Mouse (Mus musculus): ENCODE measurements around the gene Vsir. TPM values are rescaled to one million over a fixed set of nuclear protein-coding genes. Genes with fewer than 3 reads are reported as not detected.

Vsir gene
- polyA plus RNA-seq, 1 experiment from 2014 or later: 1.7 TPM

DNA sequence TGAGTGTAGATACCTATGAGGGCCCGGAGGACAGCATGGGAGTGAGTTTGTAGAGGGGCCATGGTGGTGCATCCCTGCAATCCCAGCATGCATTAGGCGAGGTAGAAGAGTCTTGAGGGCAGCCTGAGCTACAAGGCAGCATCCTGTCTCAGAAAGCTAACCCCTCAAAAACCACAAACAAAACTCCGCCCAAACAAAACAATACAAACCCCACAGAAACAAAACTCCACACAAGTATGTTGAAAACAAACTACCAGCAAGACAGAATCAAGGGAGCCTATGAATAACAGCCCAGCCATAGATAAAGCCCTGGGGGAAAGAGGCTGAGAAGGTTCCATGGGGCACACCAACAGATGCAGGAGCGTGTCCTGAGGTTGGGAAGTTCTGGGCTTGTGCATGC is 595 bp upstream of the Vsir start:
- ATAC-seq (ENCODE audit: low FRiP score, low read depth): no peak
- Histone ChIP-seq H3K27me3 (peaks cover 32% of the 10 kb centered on the region), H3K9ac (replicated peaks) (no peak overlapping the region), H3K4me2 (replicated peaks) (peak overlapping the region; percentile 48; the same call in 1 of the 2 replicates), H3K36me3 (no peaks in the 10 kb centered on the region), H3K27ac (replicated peaks) (no peak overlapping the region), H3K4me1 (peaks cover 23% of the 10 kb centered on the region), H3K4me3 (no peak overlapping the region), H3K9me3 (no peaks in the 10 kb centered on the region)
- 85% methylated on average over 4 of the region's 4 CpGs for WGBS

DNA sequence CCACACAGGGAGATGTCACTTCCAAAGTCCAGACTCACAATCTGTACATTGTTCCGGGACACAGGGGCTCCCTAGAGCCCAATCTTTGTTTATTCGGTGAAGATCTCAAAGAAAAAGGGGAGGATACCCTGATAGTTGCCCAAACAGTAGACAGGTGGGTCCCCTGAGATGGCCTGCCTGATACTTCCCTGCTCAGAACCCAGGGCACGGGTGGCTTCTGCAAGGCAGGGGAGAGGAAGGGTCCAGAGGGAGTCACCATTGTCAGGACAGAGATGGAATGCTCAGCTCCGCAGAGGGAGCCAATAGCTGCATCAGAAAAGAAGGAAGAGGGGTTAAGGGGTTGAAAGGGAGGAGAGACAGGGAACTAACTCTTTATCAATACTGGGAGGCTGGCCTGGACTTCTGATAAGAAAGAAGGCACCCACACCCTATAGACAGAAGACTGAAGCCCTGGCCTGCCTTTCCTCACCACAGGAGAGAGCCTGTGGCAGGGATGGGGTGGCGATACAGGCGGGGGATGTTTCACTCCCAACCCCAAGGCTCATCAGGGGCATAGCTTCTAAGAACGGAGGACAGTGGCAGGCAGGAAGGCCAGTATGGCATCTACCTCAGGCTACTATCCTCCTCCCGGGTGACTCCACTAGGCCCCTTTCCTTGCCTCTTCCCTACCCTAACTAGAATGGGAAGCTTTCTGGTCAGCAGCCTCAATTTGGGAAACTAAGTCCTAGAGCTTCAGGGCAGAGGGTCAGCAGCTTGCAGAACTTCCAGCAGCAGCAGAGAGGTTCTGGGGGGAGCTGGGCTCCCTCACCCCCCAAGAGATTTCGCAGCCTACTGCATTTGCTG is 1.3 kb downstream of the Vsir start:
- Histone ChIP-seq H3K9ac (replicated peaks) (no peak overlapping the region), H3K9me3 (no peaks in the 10 kb centered on the region), H3K4me1 (peaks cover 35% of the 10 kb centered on the region), H3K27me3 (peaks cover 32% of the 10 kb centered on the region), H3K27ac (replicated peaks) (no peak overlapping the region), H3K36me3 (no peaks in the 10 kb centered on the region), H3K4me3 (no peak overlapping the region), H3K4me2 (replicated peaks) (no peak overlapping the region)
- ATAC-seq (ENCODE audit: low FRiP score, low read depth): no peak
- WGBS: 36% methylated on average over 9 of the region's 9 CpGs

DNA sequence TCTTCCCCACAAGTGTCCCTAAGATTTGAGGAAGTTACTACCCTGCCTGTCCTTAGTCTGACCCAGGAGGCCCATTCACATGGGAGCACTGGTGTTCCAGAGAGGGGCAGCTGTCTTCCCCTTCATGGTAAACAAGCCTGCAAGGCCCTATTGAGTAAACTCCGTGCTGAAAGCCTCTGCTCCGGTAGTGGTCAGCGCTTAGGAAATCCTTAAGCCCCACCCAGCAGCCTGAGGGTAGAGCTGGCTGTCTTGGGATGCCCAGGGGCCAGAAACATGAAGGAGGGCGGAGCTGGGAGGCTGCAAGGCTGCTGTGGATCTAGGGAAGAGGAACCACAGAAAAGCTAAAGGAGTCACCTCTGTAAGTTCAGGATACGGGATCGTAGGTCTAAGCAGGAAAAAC is 2.4 kb downstream of the Vsir start:
- no peak for ATAC-seq (ENCODE audit: low FRiP score, low read depth)
- 36% methylated on average over 6 of the region's 6 CpGs for WGBS
- Histone ChIP-seq H3K27ac (replicated peaks) (no peak overlapping the region), H3K27me3 (peaks cover 32% of the 10 kb centered on the region), H3K36me3 (no peaks in the 10 kb centered on the region), H3K4me3 (no peak overlapping the region), H3K4me1 (peaks cover 35% of the 10 kb centered on the region), H3K9ac (replicated peaks) (no peak overlapping the region), H3K4me2 (replicated peaks) (no peak overlapping the region), H3K9me3 (no peaks in the 10 kb centered on the region)

DNA sequence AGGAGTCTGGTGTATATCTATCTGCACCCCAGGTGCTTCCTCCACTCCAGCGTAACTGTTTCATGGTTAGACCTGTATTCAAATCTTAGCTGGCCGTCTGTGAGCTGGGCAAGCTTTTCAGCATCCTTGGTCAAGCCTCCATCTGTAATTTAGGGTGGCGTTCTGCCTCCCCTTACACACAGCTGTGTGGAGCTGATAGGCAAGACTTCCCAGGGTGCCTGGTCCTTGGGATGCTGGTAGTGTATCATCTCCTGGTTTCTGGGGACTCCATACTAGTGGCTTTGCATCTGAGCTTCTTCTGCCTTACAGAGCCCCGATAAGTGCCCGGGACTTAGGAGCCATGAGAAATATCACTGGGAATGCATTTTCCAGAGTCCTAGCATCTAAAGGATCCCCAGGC is 3.0 kb downstream of the Vsir start:
- Histone ChIP-seq H3K4me2 (replicated peaks) (no peak overlapping the region), H3K27ac (replicated peaks) (no peak overlapping the region), H3K9me3 (no peaks in the 10 kb centered on the region), H3K27me3 (peaks cover 32% of the 10 kb centered on the region), H3K4me1 (peaks cover 35% of the 10 kb centered on the region), H3K36me3 (no peaks in the 10 kb centered on the region), H3K9ac (replicated peaks) (no peak overlapping the region), H3K4me3 (no peak overlapping the region)
- ATAC-seq (ENCODE audit: low FRiP score, low read depth): no peak
- WGBS: 90% methylated on average over 5 of the region's 5 CpGs

DNA sequence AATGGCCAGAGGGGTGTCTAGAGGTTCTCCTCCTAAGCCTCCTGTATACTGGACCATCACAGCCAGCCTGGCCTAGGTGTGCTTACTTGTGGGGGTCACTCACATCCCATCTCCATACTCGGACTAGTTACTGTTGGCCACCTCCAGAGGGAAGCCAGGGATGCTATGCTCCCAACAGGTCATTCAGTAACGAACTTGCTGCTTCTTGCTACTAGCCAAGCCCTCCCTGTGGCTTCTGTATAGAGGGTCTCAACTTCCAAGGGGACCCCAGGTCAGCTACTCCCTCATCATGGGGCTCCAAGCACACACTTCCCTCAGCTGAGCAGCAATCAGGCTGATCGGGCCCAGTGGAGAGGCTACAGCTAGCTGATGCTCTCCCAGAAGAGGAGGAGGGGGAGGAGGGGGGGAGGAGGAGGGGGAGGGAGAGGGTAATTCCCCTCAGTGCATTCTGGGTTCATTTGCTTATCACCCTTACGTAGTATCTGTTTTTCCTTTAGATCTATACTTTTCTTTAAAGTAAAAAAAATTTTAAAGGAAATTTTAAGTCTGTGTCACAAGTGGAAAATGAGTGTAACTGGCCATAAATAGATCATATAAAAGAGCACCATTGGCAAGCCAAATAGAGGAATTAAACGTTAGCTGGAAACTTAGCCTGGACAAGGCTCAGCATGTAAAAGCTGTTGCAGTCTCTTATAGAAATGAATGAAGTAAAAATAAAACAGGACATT is 3.6 kb downstream of the Vsir start:
- Histone ChIP-seq H3K27ac (replicated peaks) (no peak overlapping the region), H3K27me3 (peaks cover 32% of the 10 kb centered on the region), H3K36me3 (no peaks in the 10 kb centered on the region), H3K9me3 (no peaks in the 10 kb centered on the region), H3K4me1 (peaks cover 32% of the 10 kb centered on the region), H3K4me3 (no peak overlapping the region), H3K9ac (replicated peaks) (no peak overlapping the region), H3K4me2 (replicated peaks) (0 out of 2 replicates have a peak overlapping the region, but pooled peaks have one; percentile 1)
- 43% methylated on average over 5 of the region's 5 CpGs for WGBS
- no peak for ATAC-seq (ENCODE audit: low FRiP score, low read depth)

DNA sequence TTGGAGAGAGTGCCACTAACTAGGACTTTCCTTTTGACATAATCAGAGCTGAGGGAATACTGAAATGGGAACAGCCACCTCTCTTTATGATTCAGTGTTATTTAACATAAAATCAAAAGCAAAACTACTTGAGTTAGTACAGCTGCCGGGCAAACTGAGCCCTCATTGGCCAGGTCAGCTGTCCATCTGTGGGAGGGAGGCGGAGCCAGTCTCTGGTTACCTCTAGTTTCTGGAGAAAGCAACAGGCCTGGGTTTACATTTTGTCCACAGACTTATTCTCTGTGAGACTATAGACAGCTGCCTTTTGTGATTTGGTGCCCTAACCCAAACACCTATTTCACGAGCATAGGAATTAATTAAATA is 4.1 kb downstream of the Vsir start:
- 56% methylated on average over 3 of the region's 3 CpGs for WGBS
- peak; percentile 25; the same call in 1 of the 2 replicates for ATAC-seq (ENCODE audit: low FRiP score, low read depth)
- peaks cover 32% of the 10 kb centered on the region for H3K4me1 ChIP-seq
- no peaks in the 10 kb centered on the region for H3K36me3 ChIP-seq
- H3K27ac ChIP-seq (replicated peaks): no peak overlapping the region
- H3K9ac ChIP-seq (replicated peaks): no peak overlapping the region
- no peak overlapping the region for H3K4me3 ChIP-seq
- H3K9me3 ChIP-seq: no peaks in the 10 kb centered on the region
- peaks cover 31% of the 10 kb centered on the region for H3K27me3 ChIP-seq
- 0 out of 2 replicates have a peak overlapping the region, but pooled peaks have one; percentile 1 for H3K4me2 ChIP-seq (replicated peaks)

DNA sequence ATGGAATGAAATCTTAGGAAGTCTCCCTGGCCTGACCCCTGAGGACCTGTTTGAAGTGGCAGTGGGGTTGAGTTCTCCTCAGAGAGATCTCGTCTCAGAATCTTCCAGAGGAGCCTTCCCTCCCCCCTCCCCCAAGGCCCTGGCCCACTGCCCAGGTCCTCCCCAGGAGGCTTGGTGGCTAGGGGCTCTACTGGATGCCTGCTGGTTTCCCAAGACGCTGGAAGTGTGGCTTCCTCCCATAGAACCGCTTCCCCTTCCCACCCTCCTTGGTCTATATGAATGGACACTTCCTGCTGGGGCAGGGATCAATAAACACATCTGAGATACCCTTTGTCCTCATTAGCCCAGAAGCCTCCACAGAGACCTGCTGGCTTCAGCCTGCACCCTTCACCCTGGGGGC is 4.6 kb downstream of the Vsir start:
- Histone ChIP-seq H3K9ac (replicated peaks) (no peak overlapping the region), H3K27me3 (peaks cover 26% of the 10 kb centered on the region), H3K9me3 (no peaks in the 10 kb centered on the region), H3K4me1 (peaks cover 31% of the 10 kb centered on the region), H3K4me3 (no peak overlapping the region), H3K27ac (replicated peaks) (peak overlapping the region; percentile 21), H3K36me3 (no peaks in the 10 kb centered on the region), H3K4me2 (replicated peaks) (no peak overlapping the region)
- ATAC-seq (ENCODE audit: low FRiP score, low read depth): peak; percentile 32; the same call in 1 of the 2 replicates
- WGBS: 34% methylated on average over 3 of the region's 3 CpGs

DNA sequence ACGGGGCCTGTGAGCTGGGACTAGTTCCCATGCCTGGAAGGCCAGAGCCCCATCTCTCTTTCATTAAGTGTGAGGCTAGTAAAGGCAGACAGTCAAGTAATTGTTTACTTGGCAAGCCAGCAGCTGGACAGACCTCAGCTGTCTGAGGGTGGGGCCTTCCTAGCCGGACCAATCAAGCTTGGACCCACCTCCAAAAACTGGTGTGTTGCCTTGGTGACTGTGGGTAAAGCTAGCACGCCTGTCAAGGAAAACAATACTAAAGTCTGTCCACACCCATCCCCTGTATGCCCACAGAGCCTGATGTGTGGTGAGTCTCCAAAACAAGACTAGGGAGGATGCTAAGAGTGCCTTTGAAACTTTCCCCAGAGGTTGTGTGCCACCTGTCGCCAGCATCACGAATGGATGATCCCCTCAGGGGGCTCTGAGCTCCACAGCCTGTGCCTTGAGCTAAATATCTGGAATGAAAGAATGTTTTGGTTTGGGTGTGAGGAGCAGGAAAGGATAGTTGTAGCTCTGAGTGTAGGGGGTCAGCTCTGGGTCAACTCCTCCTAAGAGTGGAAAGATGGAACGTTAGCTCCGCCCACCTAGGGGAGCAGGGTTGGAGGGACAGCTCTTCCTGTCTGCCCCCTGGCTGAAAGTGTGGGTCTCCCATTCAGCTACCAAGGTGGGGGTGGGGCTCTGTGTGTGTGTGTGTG is 5.3 kb downstream of the Vsir start:
- Histone ChIP-seq H3K4me3 (no peak overlapping the region), H3K36me3 (no peaks in the 10 kb centered on the region), H3K27me3 (peaks cover 20% of the 10 kb centered on the region), H3K27ac (replicated peaks) (peak overlapping the region; percentile 21; the same call in 1 of the 2 replicates), H3K4me2 (replicated peaks) (no peak overlapping the region), H3K9me3 (no peaks in the 10 kb centered on the region), H3K9ac (replicated peaks) (no peak overlapping the region), H3K4me1 (peaks cover 24% of the 10 kb centered on the region)
- 34% methylated on average over 7 of the region's 7 CpGs for WGBS
- ATAC-seq (ENCODE audit: low FRiP score, low read depth): peak; percentile 66; the same call in 1 of the 2 replicates

DNA sequence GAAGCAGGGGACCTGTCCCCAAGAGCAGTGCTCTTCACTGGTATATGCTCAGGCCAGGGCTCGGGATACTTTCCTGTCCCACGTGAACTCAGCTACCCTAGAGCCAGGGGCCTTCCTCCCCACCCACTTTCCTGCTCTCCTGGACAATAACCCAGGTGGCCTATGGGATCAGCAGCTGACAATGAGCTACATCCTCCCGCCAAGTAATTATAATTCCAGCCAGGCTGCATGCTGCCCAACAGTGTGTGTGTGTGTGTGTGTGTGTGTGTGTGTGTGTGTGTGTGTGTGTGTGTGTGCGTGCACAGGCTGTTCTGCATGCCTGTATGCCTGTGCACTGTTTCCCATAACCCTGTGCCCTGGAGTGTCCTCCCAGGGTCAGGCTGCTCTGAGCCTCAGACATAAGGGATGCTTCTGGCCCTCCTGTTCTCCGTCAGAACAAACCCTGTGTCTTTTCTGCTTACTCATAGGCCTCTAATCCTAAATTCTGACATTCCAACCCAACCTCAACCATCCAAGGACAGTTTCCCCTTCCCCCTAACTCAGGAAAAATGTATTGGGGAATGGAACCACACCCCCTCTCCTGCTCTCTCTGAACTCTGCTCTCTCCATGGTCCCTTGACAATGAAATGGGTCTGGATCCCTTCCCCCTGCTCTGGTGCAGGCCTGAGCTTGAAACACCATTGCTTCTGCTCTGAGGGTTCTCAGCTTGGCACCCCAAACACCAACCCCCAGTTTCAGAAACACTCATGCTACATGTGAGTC is 6.8 kb downstream of the Vsir start:
- WGBS: 60% methylated on average over 5 of the region's 5 CpGs
- no peak overlapping the region for H3K4me3 ChIP-seq
- H3K9me3 ChIP-seq: no peaks in the 10 kb centered on the region
- H3K27ac ChIP-seq (replicated peaks): no peak overlapping the region
- H3K36me3 ChIP-seq: no peaks in the 10 kb centered on the region
- ATAC-seq (ENCODE audit: low FRiP score, low read depth): no peak
- H3K9ac ChIP-seq (replicated peaks): no peak overlapping the region
- peaks cover 22% of the 10 kb centered on the region for H3K4me1 ChIP-seq
- H3K4me2 ChIP-seq (replicated peaks): no peak overlapping the region
- peaks cover 5% of the 10 kb centered on the region; the same call in 1 of the 2 replicates for H3K27me3 ChIP-seq

DNA sequence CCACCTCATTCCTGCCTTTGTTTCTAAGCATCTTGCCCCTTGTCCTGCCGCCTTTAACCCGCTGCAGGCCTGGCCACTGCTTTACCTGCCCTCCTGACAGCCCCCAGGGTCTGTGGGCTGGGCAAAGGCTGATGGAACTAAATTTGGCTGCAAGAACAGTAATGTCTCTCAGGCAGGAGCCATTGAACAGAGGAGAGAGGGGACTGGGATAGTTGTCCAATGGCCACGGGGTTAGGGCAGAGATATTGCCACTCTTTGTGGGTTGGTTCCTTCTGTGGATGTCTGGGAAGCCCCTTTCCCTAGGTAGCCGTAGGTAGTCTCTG is 7.3 kb downstream of the Vsir start:
- Histone ChIP-seq H3K27ac (replicated peaks) (no peak overlapping the region), H3K9me3 (no peaks in the 10 kb centered on the region), H3K4me3 (no peak overlapping the region), H3K27me3 (peaks cover under 1% of the 10 kb centered on the region; the same call in 1 of the 2 replicates), H3K36me3 (no peaks in the 10 kb centered on the region), H3K9ac (replicated peaks) (no peak overlapping the region), H3K4me2 (replicated peaks) (no peak overlapping the region), H3K4me1 (peaks cover 23% of the 10 kb centered on the region)
- 86% methylated on average over 4 of the region's 4 CpGs for WGBS
- ATAC-seq (ENCODE audit: low FRiP score, low read depth): no peak

DNA sequence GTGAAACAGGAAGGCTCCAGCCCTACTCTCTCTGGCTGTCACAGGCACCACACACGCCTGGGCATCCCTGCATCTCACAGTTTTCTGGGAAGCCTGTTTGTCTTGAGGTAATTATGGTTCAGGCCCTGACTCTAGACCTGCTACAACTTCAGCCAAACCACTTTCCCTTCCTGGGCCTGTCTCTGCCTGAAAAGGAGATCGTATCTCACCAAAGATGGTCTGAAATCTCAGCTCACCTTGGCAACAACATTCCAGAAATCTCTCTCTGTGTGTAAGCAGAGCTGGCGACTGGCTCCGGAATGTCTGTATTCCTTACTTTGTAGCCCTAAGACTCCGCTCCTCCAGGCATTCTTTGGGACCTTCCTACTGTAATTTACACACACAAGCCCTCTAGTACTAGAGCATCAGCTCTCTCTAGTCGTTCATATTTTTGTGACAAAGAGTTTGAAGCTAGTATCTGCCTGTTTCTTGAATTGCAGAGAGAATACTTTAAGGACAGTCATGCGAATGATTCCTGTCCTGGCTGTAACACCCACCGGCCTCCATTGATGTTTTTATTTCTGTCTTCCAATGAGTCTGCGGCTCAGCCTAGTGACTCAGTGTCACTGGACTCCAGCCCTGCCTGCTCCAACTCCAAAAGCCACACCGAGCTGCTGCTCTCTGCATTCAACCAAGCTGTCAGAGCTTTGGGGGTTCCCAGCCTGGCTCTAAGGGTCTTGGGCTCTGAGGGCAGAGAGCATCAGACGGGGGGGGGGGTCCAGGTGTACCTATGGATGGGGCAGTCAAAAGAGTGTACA is 8.4 kb downstream of the Vsir start:
- no peak overlapping the region for H3K27ac ChIP-seq (replicated peaks)
- 77% methylated on average over 11 of the region's 11 CpGs for WGBS

More for the DNA sequence above, 8.4 kb downstream of the Vsir start:
- H3K9ac ChIP-seq (replicated peaks): no peak overlapping the region
- H3K4me1 ChIP-seq: peaks cover 22% of the 10 kb centered on the region
- no peaks in the 10 kb centered on the region for H3K9me3 ChIP-seq
- H3K4me3 ChIP-seq: no peak overlapping the region
- no peak for ATAC-seq (ENCODE audit: low FRiP score, low read depth)
- no peak overlapping the region for H3K4me2 ChIP-seq (replicated peaks)
- no peaks in the 10 kb centered on the region for H3K36me3 ChIP-seq
- no peaks in the 10 kb centered on the region for H3K27me3 ChIP-seq

All from midbrain, embryonic 12.5 days (tissue).